Mouse (Mus musculus) heart, adult 8-10 months (tissue): ENCODE results near the gene Rnase4. TPM values are rescaled to one million over a fixed set of nuclear protein-coding genes. Genes with fewer than 3 reads are reported as not detected.

Experiments
- DNase-seq: peaks from one replicate; pipeline ENCODE4 v3.0.0; 2022; ENCODE audit warnings: low spot score
- total RNA-seq, 4 experiments: library from RNA; stranded (reverse); gene quantifications; 2 replicates each; pipeline ENCODE4 v1.2.4; 2022

The Rnase4 gene
- total RNA-seq, 4 experiments from 2014 or later = 38.7 to 52.9 (median 46.5) TPM

GRCm38 (mm10) chr14:51088166-51088969, 2.5 kb upstream of the Rnase4 start:
- DNase-seq = peak; percentile 94

GRCm38 (mm10) chr14:51088970-51089673, 1.8 kb upstream of the Rnase4 start:
- DNase-seq = peak; percentile 99

DNA sequence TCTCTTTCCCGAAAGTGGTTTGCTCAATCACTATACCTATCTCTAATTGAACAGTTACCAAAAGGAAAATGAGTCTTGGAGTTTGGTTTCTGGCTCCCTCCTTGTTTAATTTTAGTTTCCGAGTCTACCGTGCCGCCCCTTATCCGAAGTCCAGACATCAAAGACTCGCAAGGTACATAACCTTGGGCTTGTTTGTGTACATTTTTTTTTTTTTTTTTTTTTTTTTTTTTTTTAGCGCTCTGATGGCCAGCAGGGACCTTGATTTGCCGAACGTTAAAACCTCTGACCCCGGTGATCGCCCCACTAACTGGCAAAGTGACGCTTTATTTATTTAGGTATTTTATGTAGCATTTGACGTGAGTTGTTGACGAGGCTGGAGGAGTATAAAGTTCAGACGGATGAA, 1.2 kb upstream of the Rnase4 start:
- no peak for DNase-seq

DNA sequence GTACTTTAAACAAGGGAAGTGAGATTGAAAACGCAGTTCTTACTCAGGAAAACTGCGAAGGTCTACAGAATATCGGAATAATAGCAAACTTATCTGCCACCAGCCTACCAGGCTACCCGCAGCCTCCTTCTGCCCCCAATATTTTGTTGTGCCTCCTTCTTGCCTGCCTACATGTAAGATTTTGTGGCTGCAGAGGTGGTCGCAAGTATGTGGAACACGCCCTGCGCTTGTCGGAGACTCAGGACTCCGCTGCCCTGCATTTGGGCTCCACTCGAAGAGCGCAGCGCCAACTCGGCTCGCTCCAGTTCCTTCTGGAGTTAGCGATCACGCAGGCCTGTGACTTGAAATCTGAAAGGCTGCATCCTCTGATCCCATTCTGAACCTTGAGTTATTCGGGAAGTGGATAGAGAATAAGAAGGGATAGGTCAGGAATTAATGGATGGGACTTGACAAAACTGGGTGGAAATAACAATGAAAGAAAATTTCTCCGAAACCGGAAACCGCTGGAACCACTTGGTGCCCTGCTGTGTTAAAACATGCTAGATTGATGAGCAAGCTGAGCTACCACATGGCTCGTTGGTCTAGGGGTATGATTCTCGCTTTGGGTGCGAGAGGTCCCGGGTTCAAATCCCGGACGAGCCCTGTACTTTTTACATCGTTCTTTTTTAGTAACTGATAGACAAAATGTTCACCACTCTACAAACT, 648 bp upstream of the Rnase4 start:
- peak; percentile 92 for DNase-seq

DNA sequence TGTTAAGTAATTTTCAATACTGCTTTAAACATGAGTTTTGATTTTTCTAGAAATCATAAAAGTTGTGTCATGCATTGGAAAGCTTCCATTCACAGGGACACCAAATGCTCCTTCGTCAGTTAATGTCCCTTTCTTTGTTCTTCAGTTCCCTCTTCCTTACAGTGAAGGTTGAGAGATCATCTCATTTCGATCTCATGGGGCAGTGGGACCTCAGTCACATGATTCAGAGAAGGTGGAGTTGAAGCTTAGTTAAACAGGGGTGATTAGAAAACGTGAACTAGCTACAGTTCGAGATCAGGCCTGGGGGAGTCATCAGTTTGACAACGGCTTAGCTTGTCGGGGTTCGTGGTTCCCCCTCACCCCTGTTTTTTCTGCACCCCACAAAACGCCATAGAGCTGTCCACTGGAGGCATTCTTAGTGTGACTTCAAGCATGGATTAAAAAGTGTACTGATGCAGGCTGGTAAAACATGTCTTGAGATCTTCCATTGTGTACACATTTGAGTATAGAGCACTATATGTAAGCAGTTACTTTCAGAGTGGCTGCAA, 1.3 kb downstream of the Rnase4 start:
- DNase-seq = no peak

DNA sequence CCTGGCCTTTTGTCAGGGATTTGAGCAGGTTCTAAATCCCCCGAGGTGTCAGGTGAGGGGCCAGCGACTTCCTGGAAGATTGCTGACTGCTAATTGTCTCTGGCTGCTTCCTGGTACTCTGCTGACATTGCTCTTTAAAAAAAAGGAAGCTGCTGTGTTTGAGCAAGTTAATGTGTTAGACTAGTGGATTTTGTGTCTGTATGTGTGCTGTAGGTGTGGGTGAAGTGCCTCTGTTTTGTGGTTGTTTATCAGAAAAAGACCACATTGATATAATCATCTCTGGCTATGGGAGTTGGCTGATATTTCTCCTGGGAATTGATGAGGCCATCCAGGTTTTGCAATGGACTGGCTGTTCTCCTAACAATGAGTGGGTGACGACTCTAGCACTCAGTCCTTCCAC, 2.6 kb downstream of the Rnase4 start:
- peak; percentile 57 for DNase-seq

DNA sequence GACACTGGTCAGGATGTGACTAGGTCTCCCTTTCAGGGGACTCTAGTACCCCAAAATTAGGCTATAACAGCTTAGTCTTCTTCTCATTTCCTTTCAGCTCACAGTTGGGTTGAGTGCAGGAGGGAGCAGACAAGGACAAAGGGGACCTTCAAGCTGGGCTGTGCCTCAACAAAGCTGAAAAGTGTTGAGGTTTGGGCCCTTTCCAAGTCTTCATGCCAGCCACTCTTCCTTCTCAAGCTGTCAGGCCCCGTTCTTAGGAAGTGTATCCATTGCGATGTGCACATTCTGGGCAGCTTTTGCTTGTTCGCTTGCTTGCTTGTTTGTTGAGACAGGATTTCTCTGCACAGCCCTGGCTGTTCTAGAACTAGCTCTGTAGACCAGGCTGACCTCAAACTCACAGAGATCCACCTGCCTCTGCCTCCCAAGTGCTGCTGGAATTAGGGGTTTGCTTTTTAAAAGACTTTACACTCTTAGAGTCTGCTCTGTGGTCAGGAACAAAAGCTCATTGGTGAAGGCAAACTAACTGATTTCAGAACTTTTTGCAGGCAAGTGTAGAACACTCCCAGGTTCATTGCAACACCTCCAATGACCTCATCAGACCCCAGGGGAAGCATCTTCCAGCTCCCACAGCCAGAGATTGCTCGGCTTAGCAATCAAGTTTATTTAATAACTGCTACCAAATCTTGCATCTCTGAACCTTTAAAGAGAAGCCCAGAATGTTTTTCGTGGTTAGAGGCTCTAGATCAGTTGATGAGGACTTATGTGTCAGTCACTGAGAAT, 3.4 kb downstream of the Rnase4 start:
- DNase-seq = no peak

GRCm38 (mm10) chr14:51094921-51095320, 4.0 kb downstream of the Rnase4 start:
- no peak for DNase-seq

- DNase-seq = no peak
Measured at GRCm38 (mm10) chr14:51095736-51096524, 5.1 kb downstream of the Rnase4 start.

DNA sequence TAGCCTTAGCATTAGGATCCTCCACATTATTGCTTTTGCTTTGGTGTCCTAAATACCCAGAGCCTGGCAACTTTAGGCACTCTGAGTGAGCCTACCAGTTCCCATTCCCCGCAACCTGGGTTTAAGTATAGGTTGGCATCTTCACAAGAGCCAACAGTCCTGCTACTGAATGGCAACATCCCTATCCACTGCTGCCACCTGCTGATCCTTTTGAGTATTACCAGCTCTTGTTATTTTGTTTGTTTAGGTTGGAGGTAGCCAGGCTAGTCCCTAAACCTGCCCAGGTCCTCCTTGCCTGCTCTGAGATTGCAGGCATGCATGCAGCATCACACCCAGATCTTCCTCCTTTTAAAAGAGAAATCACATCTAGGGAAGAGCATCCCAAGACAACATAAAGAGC, 7.4 kb downstream of the Rnase4 start:
- peak; percentile 86 for DNase-seq

GRCm38 (mm10) chr14:51098921-51099320, 8.0 kb downstream of the Rnase4 start:
- no peak for DNase-seq

GRCm38 (mm10) chr14:51101284-51101683, 10.4 kb downstream of the Rnase4 start:
- no peak for DNase-seq

DNA sequence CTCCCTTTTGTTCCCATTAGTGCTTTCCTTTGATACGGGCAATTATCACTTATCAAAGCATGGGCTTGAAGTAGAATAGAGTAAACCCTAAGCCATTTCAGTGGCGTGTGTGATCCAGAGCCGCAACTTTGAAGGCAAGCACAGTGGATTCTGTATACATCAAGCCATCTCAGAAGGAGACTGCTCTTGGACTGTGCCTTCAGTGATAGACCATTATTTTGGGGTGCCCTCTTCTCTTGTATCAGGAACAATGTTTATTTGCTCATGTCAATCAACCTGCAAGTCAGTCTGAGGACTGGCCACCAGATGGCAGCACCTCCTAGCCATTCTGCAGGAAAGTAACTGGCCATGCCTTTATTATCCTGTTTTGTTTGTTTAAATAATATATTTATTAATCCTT, 12.3 kb downstream of the Rnase4 start:
- peak; percentile 63 for DNase-seq

GRCm38 (mm10) chr14:51104366-51104765, 13.5 kb downstream of the Rnase4 start:
- no peak for DNase-seq

DNA sequence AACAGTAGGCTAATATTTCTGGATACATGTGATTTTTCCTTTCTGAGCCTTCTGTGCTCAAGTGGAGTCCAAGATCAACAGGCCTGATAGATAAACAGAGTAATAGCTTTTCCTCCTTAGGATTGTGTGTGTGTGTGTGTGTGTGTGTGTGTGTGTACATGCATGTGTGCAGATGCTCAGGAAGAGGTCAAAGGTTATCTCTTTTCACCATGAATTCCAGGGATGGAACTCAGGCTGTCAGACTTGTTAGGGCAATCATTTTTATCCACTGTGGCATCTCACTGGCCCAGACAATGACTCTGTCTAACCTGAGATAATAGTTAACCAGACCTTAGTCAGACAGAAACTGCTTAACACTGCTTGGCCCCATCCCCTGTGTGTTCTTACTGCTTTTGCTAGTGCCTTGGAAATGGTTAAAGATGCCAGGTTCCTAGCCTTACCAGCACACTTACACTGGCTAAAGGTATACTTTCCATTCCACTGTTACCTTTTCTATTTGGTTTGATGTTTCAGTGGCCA, 15.6 kb downstream of the Rnase4 start:
- DNase-seq = no peak

- DNase-seq = no peak
Measured at GRCm38 (mm10) chr14:51111966-51112365, 21.1 kb downstream of the Rnase4 start.

DNA sequence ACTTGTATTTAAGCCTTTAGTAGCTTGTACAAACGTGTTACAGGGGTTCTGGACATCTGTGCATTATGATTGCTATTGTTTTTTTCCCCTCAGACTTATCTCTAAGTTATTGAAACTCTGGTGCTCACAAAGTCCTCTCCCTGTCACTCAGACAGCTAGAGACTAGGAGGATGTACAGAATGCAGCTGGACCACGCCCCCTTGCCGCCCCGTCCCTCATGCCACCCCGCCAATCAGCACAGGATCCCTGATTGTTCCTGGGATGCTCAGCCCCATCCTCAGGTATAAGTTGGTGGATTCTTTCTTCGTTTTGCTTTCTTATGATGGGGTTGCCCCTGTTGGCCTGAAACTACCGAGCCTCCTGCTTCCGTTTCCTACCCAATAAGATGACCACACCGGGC, 22.6 kb downstream of the Rnase4 start:
- no peak for DNase-seq

GRCm38 (mm10) chr14:51113916-51114560, 23.2 kb downstream of the Rnase4 start, which contains the start of gene Eddm3b:
TSS of gene Eddm3b (plus strand) at chr14:51114426.
- no peak for DNase-seq

- DNase-seq = no peak
Measured at GRCm38 (mm10) chr14:51125684-51126083, 34.8 kb downstream of the Rnase4 start.
